Mouse (Mus musculus) heart, adult 2 months (tissue): ENCODE measurements around the gene Cd101.

Source experiments
- CTCF ChIP-seq: fragments of 200-600 bp; IDR thresholded peaks from 2 replicates; pipeline ENCODE4 v1.8.1; 2022; ENCODE audit warnings: antibody characterized with exemption, mild to moderate bottlenecking, moderate library complexity
- POLR2A ChIP-seq: fragments of 200-500 bp; IDR thresholded peaks from 2 replicates; pipeline ENCODE4 v1.6.1; 2011; ENCODE audit warnings: mild to moderate bottlenecking, low read depth, low read length, control low read depth; ENCODE audit not compliant: insufficient read depth

- TF ChIP-seq CTCF (no peak), POLR2A (no peak)
Observed at GRCm38 (mm10) chr3:101075866-101076265, 46.5 kb upstream of the Cd101 start.
